Mouse (Mus musculus): ENCODE results near the gene Tmem189.

- no peak for TF ChIP-seq CTCF (IDR thresholded peaks at IDR 0.05; ENCODE audit: low read depth, low read length)
- no peak for TF ChIP-seq POLR2A (IDR thresholded peaks at IDR 0.05; ENCODE audit: extremely low read depth, insufficient read depth, low read length)
Measured at GRCm38 (mm10) chr2:167621255-167622087, 68.2 kb downstream of the Tmem189 start.

All from liver, adult 2 months (tissue).